Mouse (Mus musculus): ENCODE measurements at regions not wholly inside any gene's neighbourhood (a gene's known extent, or its start where the extent isn't known, plus 50 kb on each side); places are given as distances from the start of the nearest gene placed in this dataset.

- no peak for DNase-seq (ENCODE audit: low spot score in 2 of 2)
These were observed 273.2 kb downstream of the Rwdd3 start for GRCm38 (mm10) chr3:120898258-120898657.

GRCm38 (mm10) chr3:120897758-120898157 lies 273.7 kb downstream of the Rwdd3 start:
- no peak for DNase-seq (ENCODE audit: low spot score in 2 of 2)

GRCm38 (mm10) chr3:120897221-120897620 lies 274.3 kb downstream of the Rwdd3 start:
- DNase-seq (ENCODE audit: low spot score in 2 of 2), result no peak

GRCm38 (mm10) chr3:120886063-120886841 lies 285.2 kb downstream of the Rwdd3 start:
- no peak for DNase-seq (ENCODE audit: low spot score in 2 of 2)

GRCm38 (mm10) chr3:120885401-120885800 lies 286.1 kb downstream of the Rwdd3 start:
- no peak for DNase-seq (ENCODE audit: low spot score in 2 of 2)

- no peak for DNase-seq (ENCODE audit: low spot score in 2 of 2)
These were observed 287.3 kb downstream of the Rwdd3 start for GRCm38 (mm10) chr3:120884189-120884588.

- DNase-seq (ENCODE audit: low spot score in 2 of 2), result no peak
These were observed 287.8 kb downstream of the Rwdd3 start for GRCm38 (mm10) chr3:120883650-120884049.

- DNase-seq (ENCODE audit: low spot score in 2 of 2), result no peak
These were observed 292.1 kb downstream of the Rwdd3 start for GRCm38 (mm10) chr3:120879409-120879808.

- DNase-seq (ENCODE audit: low spot score in 2 of 2), result no peak
These were observed 295.8 kb downstream of the Rwdd3 start for GRCm38 (mm10) chr3:120875740-120876139.

- DNase-seq (ENCODE audit: low spot score in 2 of 2), result no peak
These were observed 306.5 kb downstream of the Rwdd3 start for GRCm38 (mm10) chr3:120865036-120865435.

- DNase-seq (ENCODE audit: low spot score in 2 of 2), result no peak
These were observed 309.9 kb downstream of the Rwdd3 start for GRCm38 (mm10) chr3:120861641-120862040.

GRCm38 (mm10) chr3:120858281-120858680 lies 313.2 kb downstream of the Rwdd3 start:
- no peak for DNase-seq (ENCODE audit: low spot score in 2 of 2)

- DNase-seq (ENCODE audit: low spot score in 2 of 2), result no peak
These were observed 317.2 kb downstream of the Rwdd3 start for GRCm38 (mm10) chr3:120854322-120854721.

- DNase-seq (ENCODE audit: low spot score in 2 of 2), result no peak
These were observed 327.9 kb downstream of the Rwdd3 start for GRCm38 (mm10) chr3:120843623-120844022.

- no peak for DNase-seq (ENCODE audit: low spot score in 2 of 2)
These were observed 348.0 kb downstream of the Rwdd3 start for GRCm38 (mm10) chr3:120823536-120823935.

GRCm38 (mm10) chr3:120811901-120812300 lies 359.6 kb downstream of the Rwdd3 start:
- DNase-seq (ENCODE audit: low spot score in 2 of 2), result no peak

- DNase-seq (ENCODE audit: low spot score in 2 of 2), result no peak
These were observed 361.0 kb downstream of the Rwdd3 start for GRCm38 (mm10) chr3:120810527-120810926.

GRCm38 (mm10) chr3:120810048-120810447 lies 361.4 kb downstream of the Rwdd3 start:
- DNase-seq (ENCODE audit: low spot score in 2 of 2), result no peak

- DNase-seq (ENCODE audit: low spot score in 2 of 2), result no peak
These were observed 384.8 kb downstream of the Rwdd3 start for GRCm38 (mm10) chr3:120786659-120787058.

GRCm38 (mm10) chr3:120781486-120781885 lies 390.0 kb downstream of the Rwdd3 start:
- no peak for DNase-seq (ENCODE audit: low spot score in 2 of 2)

GRCm38 (mm10) chr3:120779091-120779490 lies 392.4 kb downstream of the Rwdd3 start:
- no peak for DNase-seq (ENCODE audit: low spot score in 2 of 2)

GRCm38 (mm10) chr3:120774951-120775350 lies 396.5 kb downstream of the Rwdd3 start:
- DNase-seq (ENCODE audit: low spot score in 2 of 2), result no peak

- no peak for DNase-seq (ENCODE audit: low spot score in 2 of 2)
These were observed 409.8 kb downstream of the Rwdd3 start for GRCm38 (mm10) chr3:120761681-120762080.

GRCm38 (mm10) chr3:120761223-120761622 lies 410.3 kb downstream of the Rwdd3 start:
- DNase-seq (ENCODE audit: low spot score in 2 of 2), result no peak
